Mouse (Mus musculus) myocyte (in vitro differentiated cells): ENCODE results near the gene Tesc. TPM values are rescaled to one million over a fixed set of nuclear protein-coding genes. Genes with fewer than 3 reads are reported as not detected.

Source experiments
- H3K27me3 ChIP-seq: one replicate; pipeline ENCODE4 v1.6.1; 2011; ENCODE audit not compliant: control insufficient read depth, insufficient read depth, insufficient read length
- H3K36me3 ChIP-seq: one replicate; pipeline ENCODE4 v1.6.1; 2011; ENCODE audit not compliant: control insufficient read depth, insufficient read depth
- H3K4me2 ChIP-seq: one replicate; pipeline ENCODE4 v1.6.1; 2011; ENCODE audit warnings: low read depth, control low read depth
- H3K4me3 ChIP-seq: one replicate; pipeline ENCODE4 v1.5.1; 2011; ENCODE audit warnings: mild to moderate bottlenecking, control low read depth, moderate library complexity
- H3K79me2 ChIP-seq: one replicate; pipeline ENCODE4 v1.6.1; 2011; ENCODE audit not compliant: control insufficient read depth, insufficient read depth
- H3ac ChIP-seq: one replicate; pipeline ENCODE4 v1.6.1; 2011; ENCODE audit not compliant: control insufficient read depth, insufficient read length
- CEBPB ChIP-seq: IDR thresholded peaks from 2 replicates; pipeline ENCODE4 v1.6.1; 2011; ENCODE audit warnings: mild to moderate bottlenecking, moderate library complexity; ENCODE audit not compliant: poor library complexity, insufficient read depth, severe bottlenecking
- E2F4 ChIP-seq: IDR thresholded peaks from one replicate; pipeline ENCODE4 v1.6.1; 2011; ENCODE audit warnings: mild to moderate bottlenecking, control low read depth, moderate library complexity; ENCODE audit not compliant: insufficient read depth
- MAX ChIP-seq: IDR thresholded peaks from one replicate; pipeline ENCODE4 v1.6.1; 2011; ENCODE audit warnings: low read depth, mild to moderate bottlenecking, control low read depth
- MYOD1 ChIP-seq, 3 experiments: IDR thresholded peaks; one replicate each; pipeline ENCODE4 v1.6.1; 2011; ENCODE audit warnings: control low read depth in 2 of 3, low read depth in 2 of 3, mild to moderate bottlenecking in 2 of 3, moderate library complexity in 1 of 3; ENCODE audit not compliant: insufficient read length in 2 of 3, control insufficient read depth in 1 of 3
- MYOG ChIP-seq, 3 experiments: IDR thresholded peaks; one replicate each; pipeline ENCODE4 v1.6.1; 2011; ENCODE audit warnings: control low read depth in 2 of 3, low read depth in 2 of 3, mild to moderate bottlenecking in 2 of 3; ENCODE audit not compliant: insufficient read length in 2 of 3, control insufficient read depth in 1 of 3, insufficient read depth in 1 of 3
- POLR2A ChIP-seq: IDR thresholded peaks from one replicate; pipeline ENCODE4 v1.6.1; 2011; ENCODE audit warnings: low read depth, mild to moderate bottlenecking, control low read depth, moderate library complexity; ENCODE audit not compliant: insufficient read length
- POLR2AphosphoS2 ChIP-seq: IDR thresholded peaks from one replicate; pipeline ENCODE4 v1.6.1; 2011; ENCODE audit warnings: low read depth, control low read depth; ENCODE audit not compliant: insufficient read length
- REST ChIP-seq: IDR thresholded peaks from one replicate; pipeline ENCODE4 v1.6.1; 2011; ENCODE audit warnings: mild to moderate bottlenecking, control low read depth, moderate library complexity; ENCODE audit not compliant: insufficient read depth, insufficient read length
- SRF ChIP-seq: IDR thresholded peaks from one replicate; pipeline ENCODE4 v1.6.1; 2011; ENCODE audit warnings: low read depth; ENCODE audit not compliant: control insufficient read depth, insufficient read length
- TCF12 ChIP-seq: IDR thresholded peaks from one replicate; pipeline ENCODE4 v1.6.1; 2011; ENCODE audit warnings: mild to moderate bottlenecking, control low read depth; ENCODE audit not compliant: poor library complexity, insufficient read depth, severe bottlenecking
- TCF3 ChIP-seq: IDR thresholded peaks from one replicate; pipeline ENCODE4 v1.6.1; 2011; ENCODE audit warnings: low read depth, control low read depth; ENCODE audit not compliant: insufficient read length
- USF1 ChIP-seq: IDR thresholded peaks from one replicate; pipeline ENCODE4 v1.6.1; 2011; ENCODE audit warnings: low read depth, mild to moderate bottlenecking, control low read depth, moderate library complexity
- polyA plus RNA-seq: library from polyadenylated mRNA; unstranded; fragments of >200 nt; fragmentation: generic; extraction: Trizol; gene quantifications from one replicate; pipeline ENCODE4 v1.2.1, GENCODE M21; 2012; ENCODE audit warnings: missing spikeins

Gene Tesc
- polyA plus RNA-seq, 1 experiment = 3.1 TPM

DNA sequence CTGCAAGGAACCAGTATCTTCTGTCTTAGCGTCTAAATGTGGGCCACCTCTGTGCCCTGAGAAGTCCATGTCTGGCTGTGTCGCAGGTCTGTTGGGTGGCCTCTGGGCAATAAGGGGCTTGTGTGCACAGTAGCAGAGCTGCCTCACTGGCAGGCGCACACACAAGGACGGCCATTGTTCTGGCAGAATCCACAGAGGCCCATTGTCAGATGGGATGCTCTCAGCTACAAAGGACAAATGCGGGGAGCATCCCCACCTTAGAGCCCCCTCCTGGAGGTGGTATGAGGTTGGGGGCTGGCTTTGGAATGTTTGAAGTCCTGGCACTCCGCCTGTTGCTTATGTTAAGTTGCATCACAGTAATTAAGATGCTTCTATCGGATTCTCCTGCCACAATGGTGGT lies 28.5 kb upstream of the Tesc start:
- Histone ChIP-seq H3K79me2 (no peaks in the 10 kb centered on the region), H3ac (no peak overlapping the region), H3K36me3 (no peaks in the 10 kb centered on the region), H3K4me2 (no peak overlapping the region), H3K27me3 (no peaks in the 10 kb centered on the region), H3K4me3 (no peak overlapping the region)
- TF ChIP-seq TCF12 = no peak
- TF ChIP-seq CEBPB = no peak
- TF ChIP-seq MYOD1 (IDR thresholded peaks at IDR 0.05; ENCODE audit: control insufficient read depth in 1 of 3, insufficient read length in 2 of 3, low read depth in 2 of 3) = no peak
- TF ChIP-seq USF1 = no peak

DNA sequence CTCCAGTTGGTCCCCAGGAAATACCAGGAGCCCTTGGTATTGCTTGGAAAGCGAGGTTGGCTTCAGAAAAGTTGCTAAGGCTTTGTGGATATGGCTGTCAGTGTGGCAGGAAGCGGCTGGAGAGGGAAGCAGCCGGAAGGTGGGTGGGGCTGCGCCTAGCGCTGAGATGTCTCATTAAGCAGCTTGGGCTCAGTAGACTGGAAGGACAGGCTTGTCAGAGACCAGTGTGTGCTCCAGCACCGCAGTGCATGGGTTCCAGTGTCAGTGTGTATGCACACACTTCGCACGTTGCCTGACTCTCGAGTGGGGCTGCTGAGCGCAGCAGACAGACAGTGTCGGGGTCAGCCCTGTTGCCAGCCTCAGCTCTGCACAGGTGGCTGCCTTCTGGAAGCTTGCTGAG lies 28.0 kb upstream of the Tesc start:
- Histone ChIP-seq H3K36me3 (no peaks in the 10 kb centered on the region), H3K4me3 (no peak overlapping the region), H3K79me2 (no peaks in the 10 kb centered on the region), H3K27me3 (no peaks in the 10 kb centered on the region), H3K4me2 (no peak overlapping the region), H3ac (no peak overlapping the region)
- TF ChIP-seq SRF (no peak), E2F4 (no peak), POLR2A (no peak), MYOD1 (IDR thresholded peaks at IDR 0.05; ENCODE audit: control insufficient read depth in 1 of 3, insufficient read length in 2 of 3, low read depth in 2 of 3) (no peak), TCF12 (no peak), CEBPB (no peak), REST (no peak), MAX (no peak), USF1 (no peak)

GRCm38 (mm10) chr5:118002059-118002458 lies 25.5 kb upstream of the Tesc start:
- H3K27me3 ChIP-seq = no peaks in the 10 kb centered on the region
- no peak for TF ChIP-seq REST
- no peak for TF ChIP-seq SRF
- TF ChIP-seq MAX = no peak
- no peak for TF ChIP-seq POLR2A
- TF ChIP-seq TCF12 = no peak
- TF ChIP-seq CEBPB = no peak
- no peak for TF ChIP-seq MYOG (IDR thresholded peaks at IDR 0.05; ENCODE audit: control insufficient read depth in 1 of 3, insufficient read depth in 1 of 3, insufficient read length in 2 of 3, low read depth in 2 of 3)
- TF ChIP-seq USF1 = no peak
- TF ChIP-seq TCF3 = no peak
- no peak for TF ChIP-seq MYOD1 (IDR thresholded peaks at IDR 0.05; ENCODE audit: control insufficient read depth in 1 of 3, insufficient read length in 2 of 3, low read depth in 2 of 3)
- TF ChIP-seq E2F4 = no peak
- no peak overlapping the region for H3ac ChIP-seq
- no peaks in the 10 kb centered on the region for H3K79me2 ChIP-seq
- no peak overlapping the region for H3K4me3 ChIP-seq
- H3K36me3 ChIP-seq = no peaks in the 10 kb centered on the region
- no peak overlapping the region for H3K4me2 ChIP-seq

DNA sequence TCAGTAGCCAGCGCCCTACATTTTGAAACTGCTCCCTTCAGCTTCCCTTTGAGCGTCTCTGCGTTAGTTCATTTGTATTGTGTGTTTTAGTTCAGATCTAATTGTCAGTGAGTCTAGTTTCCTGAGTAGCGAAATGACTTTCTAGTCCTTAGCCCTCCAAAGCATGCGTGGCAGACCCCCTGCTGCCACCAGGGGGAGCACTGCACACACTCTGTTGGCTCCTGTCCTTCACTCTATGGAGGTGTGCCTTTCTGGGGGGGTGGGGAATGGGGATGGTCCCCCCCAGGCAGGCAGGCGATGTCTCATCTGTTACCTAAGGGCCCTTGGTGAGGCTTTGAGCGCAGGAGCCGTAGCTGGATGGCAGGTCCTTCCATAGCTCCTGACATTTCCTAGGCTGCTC lies 22.9 kb upstream of the Tesc start:
- Histone ChIP-seq H3K4me2 (no peak overlapping the region), H3K4me3 (no peak overlapping the region), H3K79me2 (no peaks in the 10 kb centered on the region), H3K27me3 (no peaks in the 10 kb centered on the region), H3ac (no peak overlapping the region), H3K36me3 (no peaks in the 10 kb centered on the region)
- no peak for TF ChIP-seq SRF

GRCm38 (mm10) chr5:118005728-118006127 lies 21.8 kb upstream of the Tesc start:
- no peaks in the 10 kb centered on the region for H3K36me3 ChIP-seq
- H3K27me3 ChIP-seq = no peaks in the 10 kb centered on the region
- no peak for TF ChIP-seq MAX
- no peak for TF ChIP-seq USF1
- TF ChIP-seq POLR2AphosphoS2 = no peak
- TF ChIP-seq MYOD1 (IDR thresholded peaks at IDR 0.05; ENCODE audit: control insufficient read depth in 1 of 3, insufficient read length in 2 of 3, low read depth in 2 of 3) = no peak
- no peak for TF ChIP-seq POLR2A
- no peak for TF ChIP-seq CEBPB
- no peak for TF ChIP-seq TCF12
- TF ChIP-seq SRF = no peak
- TF ChIP-seq TCF3 = no peak
- TF ChIP-seq MYOG (IDR thresholded peaks at IDR 0.05; ENCODE audit: control insufficient read depth in 1 of 3, insufficient read depth in 1 of 3, insufficient read length in 2 of 3, low read depth in 2 of 3) = no peak
- no peak for TF ChIP-seq E2F4
- no peak for TF ChIP-seq REST
- no peaks in the 10 kb centered on the region for H3K79me2 ChIP-seq
- no peak overlapping the region for H3ac ChIP-seq
- no peak overlapping the region for H3K4me3 ChIP-seq
- H3K4me2 ChIP-seq = no peak overlapping the region

DNA sequence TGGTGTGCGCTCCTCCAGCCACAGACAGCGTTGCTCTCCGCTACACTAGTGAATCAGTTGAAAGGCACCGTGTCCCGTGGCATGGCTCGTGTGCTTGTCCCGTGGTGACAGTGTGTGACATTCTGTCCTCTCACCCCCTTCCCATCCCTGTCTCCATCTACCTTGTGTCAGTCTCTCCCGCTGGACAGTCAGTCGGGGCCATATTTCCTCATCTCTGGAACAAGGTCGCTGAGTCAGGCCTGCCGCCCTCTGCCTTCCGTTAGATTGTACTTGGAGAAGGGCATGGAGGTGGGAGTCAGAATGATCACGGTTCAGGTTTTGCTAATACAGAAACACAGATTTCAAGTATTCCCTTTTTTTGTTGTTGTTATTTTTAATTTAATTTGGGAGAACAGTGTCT lies 19.2 kb upstream of the Tesc start:
- Histone ChIP-seq H3K4me2 (no peak overlapping the region), H3K27me3 (no peaks in the 10 kb centered on the region), H3ac (no peak overlapping the region), H3K79me2 (no peaks in the 10 kb centered on the region), H3K36me3 (no peaks in the 10 kb centered on the region), H3K4me3 (no peak overlapping the region)
- no peak for TF ChIP-seq USF1
- no peak for TF ChIP-seq MYOD1 (IDR thresholded peaks at IDR 0.05; ENCODE audit: control insufficient read depth in 1 of 3, insufficient read length in 2 of 3, low read depth in 2 of 3)
- no peak for TF ChIP-seq TCF3
- no peak for TF ChIP-seq MAX
- TF ChIP-seq POLR2A = no peak
- TF ChIP-seq E2F4 = no peak
- no peak for TF ChIP-seq REST
